Mouse (Mus musculus) testis, adult 2 months (tissue): ENCODE measurements around the gene Acod1.

Experiments
- CTCF ChIP-seq: fragments of 200-500 bp; IDR thresholded peaks from 2 replicates; pipeline ENCODE4 v1.5.1; 2012; ENCODE audit warnings: low read depth, mild to moderate bottlenecking, inconsistent platforms, low read length, moderate library complexity; ENCODE audit not compliant: control insufficient read depth, insufficient read depth, insufficient replicate concordance
- POLR2A ChIP-seq: fragments of 200-500 bp; IDR thresholded peaks from 2 replicates; pipeline ENCODE4 v1.6.1; 2012; ENCODE audit warnings: low read depth, mild to moderate bottlenecking, inconsistent platforms, low read length, moderate library complexity; ENCODE audit not compliant: control insufficient read depth

DNA sequence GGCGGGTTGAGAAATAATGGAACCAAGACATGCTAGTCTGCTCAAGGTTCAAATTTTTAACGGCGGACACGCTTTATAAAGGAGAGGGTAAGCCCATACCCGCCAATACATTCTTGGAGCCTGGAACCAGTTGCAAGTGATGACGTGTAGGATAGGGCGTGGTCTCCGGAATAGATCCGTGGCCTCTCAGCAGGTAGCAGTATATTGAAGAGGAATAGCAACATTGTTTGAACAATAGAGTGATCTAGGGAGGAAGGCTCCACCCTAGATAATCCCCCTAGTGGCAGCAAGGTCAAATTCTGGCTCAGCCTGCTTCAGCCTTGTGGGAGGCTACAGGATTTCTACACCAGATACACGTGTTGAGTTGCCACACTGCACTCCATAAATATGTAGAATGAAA, 12.7 kb downstream of the Acod1 start:
- TF ChIP-seq POLR2A (no peak), CTCF (no peak)
